In the genomic region with DNA sequence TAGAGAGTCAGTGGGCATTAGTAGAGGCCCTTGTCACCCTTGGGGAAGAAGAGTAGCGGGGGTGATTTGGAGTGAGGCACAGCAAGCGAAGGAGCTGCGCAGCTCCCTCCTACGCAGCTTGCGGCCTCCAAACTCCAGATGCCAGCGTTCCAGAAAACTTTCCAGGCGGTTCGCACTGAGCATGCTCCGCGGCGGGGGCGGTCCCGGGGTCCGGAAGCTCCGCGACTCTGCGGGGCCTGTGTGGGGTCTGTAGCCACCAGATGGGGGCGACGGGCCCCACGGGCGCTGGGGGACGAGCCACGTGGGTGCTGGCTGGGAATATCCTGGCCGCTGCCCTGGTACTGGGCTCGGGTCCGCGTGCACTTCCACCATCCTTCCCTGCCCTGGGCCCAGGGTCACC, we compare ENCODE assay signal across 8 mouse cellular contexts. TPM values are rescaled to one million over a fixed set of nuclear protein-coding genes. Genes with fewer than 3 reads are reported as not detected.
DNase-seq lines count a peak whose midpoint lies in the region; ATAC-seq and TF ChIP-seq lines count a peak whose summit lies in the region.

Gene Evc2 (plus strand): TSS at position 212 of the 400 bp plus-strand sequence.

- H3K27ac ChIP-seq in hindbrain, embryonic 13.5 days = no peak within 1 kb of the TSS
- peak within 1 kb of the TSS; percentile 79 for H3K27ac ChIP-seq in lung, embryonic 14.5 days (ENCODE audit: low read depth)

- peaks cover 36% of the 10 kb centered on the region for H3K4me1 ChIP-seq in hindbrain, embryonic 13.5 days (replicated peaks)
- peaks cover 23% of the 10 kb centered on the region; the same call in 1 of the 2 replicates for H3K4me1 ChIP-seq in lung, embryonic 14.5 days (ENCODE audit: insufficient read depth)

- H3K9ac ChIP-seq in hindbrain, embryonic 13.5 days = peak within 1 kb of the TSS; percentile 71
- H3K9ac ChIP-seq in lung, embryonic 14.5 days = peak within 1 kb of the TSS; percentile 68

- H3K27me3 ChIP-seq in hindbrain, embryonic 13.5 days = peaks cover 28% of the 10 kb centered on the region
- H3K27me3 ChIP-seq in lung, embryonic 14.5 days (ENCODE audit: insufficient read depth, low read length) = no peaks in the 10 kb centered on the region

- ATAC-seq in hindbrain, embryonic 13.5 days (ENCODE audit: low FRiP score) = peak; percentile 54
- ATAC-seq in lung, embryonic 14.5 days (ENCODE audit: insufficient read depth) = peak; percentile 84
- no peak for ATAC-seq in erythroid progenitor cell, adult 5-6 weeks (replicated peaks; ENCODE audit: low FRiP score, poor library complexity, severe bottlenecking)

- peak; percentile 87 for DNase-seq in Muller cell, postnatal 12 days (ENCODE audit: inconsistent ontology term)
- DNase-seq in cerebellum, postnatal 4 days (ENCODE audit: low spot score in 2 of 2) = peak; percentile 38 to 59
- DNase-seq in gastrocnemius, adult 18-20 months (ENCODE audit: low spot score) = peak; percentile 64
- DNase-seq in layer of hippocampus, postnatal 14 days (ENCODE audit: low spot score in 2 of 2) = peak; percentile 58 to 64
- DNase-seq in lung, embryonic 14.5 days = peak; percentile 94
- peak; percentile 80 for DNase-seq in retina, embryonic 14.5 days (ENCODE audit: low spot score)

- H3K36me3 ChIP-seq in hindbrain, embryonic 13.5 days = no peaks in the 10 kb centered on the region
- H3K36me3 ChIP-seq in lung, embryonic 14.5 days (ENCODE audit: insufficient read depth) = 0 out of 2 replicates have a peak, but pooled peaks cover 3% of the 10 kb centered on the region

- no peaks in the 10 kb centered on the region for H3K9me3 ChIP-seq in hindbrain, embryonic 13.5 days
- no peaks in the 10 kb centered on the region for H3K9me3 ChIP-seq in lung, embryonic 14.5 days (ENCODE audit: low read depth, low read length)

- peak within 1 kb of the TSS; percentile 51 for H3K4me3 ChIP-seq in hindbrain, embryonic 13.5 days
- peak within 1 kb of the TSS; percentile 69 for H3K4me3 ChIP-seq in lung, embryonic 14.5 days (ENCODE audit: low read depth, low read length)

- WGBS in hindbrain, embryonic 13.5 days = 0% methylated on average over 27 of the region's 27 CpGs
- 0% methylated on average over 27 of the region's 27 CpGs for WGBS in lung, embryonic 14.5 days

- TF ChIP-seq CTCF in lung, embryonic 14.5 days (IDR thresholded peaks at IDR 0.05; ENCODE audit: low read depth) = peak; percentile 50

- peak within 1 kb of the TSS; percentile 99 for H3K4me2 ChIP-seq in hindbrain, embryonic 13.5 days
- peak within 1 kb of the TSS; percentile 88 for H3K4me2 ChIP-seq in lung, embryonic 14.5 days

RNA-seq across cellular contexts. Expression of gene Evc2, which starts in this region (rescaled TPM):
- 1 to 10 TPM; 8.8 to 9.9 TPM for total RNA-seq in gastrocnemius, adult 18-20 months (2021)
- polyA plus RNA-seq in hindbrain, embryonic 13.5 days (2015; fragmentation: Nextera tagmentation; extraction: Ambion mirVana) = 4.9 TPM in 2 replicates
- 10 to 100 TPM; 13.6 to 15.0 TPM for total RNA-seq in layer of hippocampus, postnatal 14 days (2021)
- 21.6 and 21.7 TPM in 2 replicates for polyA plus RNA-seq in lung, embryonic 14.5 days (2014; fragmentation: Nextera tagmentation; extraction: Ambion mirVana)
- total RNA-seq in erythroid progenitor cell, adult 5-6 weeks (2015; ENCODE audit: low replicate concordance) = not detected in 2 replicates
- not detected in 2 replicates for total RNA-seq in erythroid progenitor cell, adult 5-6 weeks (2017; ENCODE audit: low replicate concordance)

Comparison
In these comparisons a context has a peak if more than half of its experiments do, and no peak if none do; other contexts are left out.
1. RNA of gene Evc2 (total RNA-seq): 13.6 to 15.0 TPM in layer of hippocampus, postnatal 14 days and 8.8 to 9.9 TPM in gastrocnemius, adult 18-20 months; not detected in erythroid progenitor cell, adult 5-6 weeks; every median in the first group is over 4 times any median in the second.
2. Peak in every context shown above with its lines, with median percentiles within 50 percentile points of each other: DNase-seq.